Mouse (Mus musculus): ENCODE data around the gene Samd9l.
"Not testable (repeated sequence)": the region's sequence is repeated elsewhere in the genome, so short reads cannot be mapped to it uniquely, and the experiment has no call there.

The Samd9l gene

DNA sequence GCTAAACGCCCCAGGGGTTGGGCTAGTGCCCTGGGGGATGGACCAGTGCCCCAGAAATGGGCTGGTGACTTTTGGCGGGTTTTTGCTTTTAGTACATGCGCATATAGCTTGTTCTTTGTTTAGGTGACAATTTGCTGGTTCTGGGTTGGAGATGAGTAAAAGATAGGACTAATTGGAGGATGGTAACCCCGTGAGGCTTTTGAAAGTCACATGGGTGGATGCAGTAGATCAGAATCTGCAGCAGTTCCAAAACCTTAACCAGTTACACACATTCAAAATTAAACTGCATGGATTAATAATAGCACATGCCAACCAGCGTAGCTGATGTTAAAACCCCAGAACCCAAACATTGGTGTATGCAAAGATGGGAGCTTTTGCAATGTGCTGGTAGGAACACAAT lies 57.9 kb downstream of the Samd9l start:
- no peak for DNase-seq

GRCm38 (mm10) chr6:3340928-3341327 lies 58.4 kb downstream of the Samd9l start:
- DNase-seq = not testable (repeated sequence)

- not testable (repeated sequence) for DNase-seq
These were observed 60.2 kb downstream of the Samd9l start for GRCm38 (mm10) chr6:3339131-3339530.
